Mouse (Mus musculus) macrophage (primary cell): ENCODE measurements around the gene Ccdc34. TPM values are rescaled to one million over a fixed set of nuclear protein-coding genes. Genes with fewer than 3 reads are reported as not detected.

Experiments used
- H3K27ac ChIP-seq: fragments of 350-480 bp; formaldehyde crosslinking; 2 replicates; pipeline ENCODE4 v1.9.0; 2021
- H3K36me3 ChIP-seq: fragments of 350-480 bp; formaldehyde crosslinking; 2 replicates; pipeline ENCODE4 v1.9.0; 2021; ENCODE audit errors: inconsistent target
- H3K4me3 ChIP-seq: fragments of 350-480 bp; formaldehyde crosslinking; 2 replicates; pipeline ENCODE4 v1.9.0; 2021; ENCODE audit errors: inconsistent target
- H3K79me2 ChIP-seq: fragments of 350-480 bp; formaldehyde crosslinking; 2 replicates; pipeline ENCODE4 v1.9.0; 2021; ENCODE audit errors: inconsistent target
- WGBS: methylation state at CpG from one replicate; pipeline ENCODE4 v1.1.7; 2026; ENCODE audit warnings: inconsistent platforms; ENCODE audit not compliant: missing documents; 5-methylcytosine and 5-hydroxymethylcytosine counted together
- polyA plus RNA-seq: library from polyadenylated mRNA; stranded (reverse); fragments of 250-400 nt; gene quantifications from 3 replicates; pipeline ENCODE4 v1.2.4, GENCODE M21; 2018; ENCODE audit warnings: inconsistent platforms

Ccdc34 gene
- polyA plus RNA-seq, 1 experiment from 2014 or later, result 9.4 TPM

DNA sequence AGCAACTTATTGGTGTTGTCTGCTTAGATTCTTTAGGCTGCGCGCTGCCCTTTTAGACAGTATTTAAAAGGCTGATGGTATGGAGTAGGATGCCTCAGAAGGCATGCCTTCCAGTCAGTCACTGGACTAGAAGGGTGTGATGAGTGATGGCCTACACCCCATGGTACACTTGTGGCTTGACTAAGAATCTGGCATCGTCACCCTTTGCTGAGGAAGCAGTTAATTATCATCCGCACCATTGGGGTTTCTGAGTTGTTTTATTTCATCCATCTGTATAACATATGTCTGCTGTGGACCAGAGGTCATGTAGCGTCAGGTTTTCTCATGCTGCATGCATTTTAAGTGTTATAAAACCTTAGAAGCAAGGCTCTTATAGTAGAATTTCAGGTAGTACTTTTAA is 29.7 kb upstream of the Ccdc34 start:
- H3K36me3 ChIP-seq, result no peaks in the 10 kb centered on the region
- 93% methylated on average over 5 of the region's 5 CpGs for WGBS
- H3K79me2 ChIP-seq, result no peaks in the 10 kb centered on the region
- no peak overlapping the region for H3K27ac ChIP-seq
- no peak overlapping the region for H3K4me3 ChIP-seq

DNA sequence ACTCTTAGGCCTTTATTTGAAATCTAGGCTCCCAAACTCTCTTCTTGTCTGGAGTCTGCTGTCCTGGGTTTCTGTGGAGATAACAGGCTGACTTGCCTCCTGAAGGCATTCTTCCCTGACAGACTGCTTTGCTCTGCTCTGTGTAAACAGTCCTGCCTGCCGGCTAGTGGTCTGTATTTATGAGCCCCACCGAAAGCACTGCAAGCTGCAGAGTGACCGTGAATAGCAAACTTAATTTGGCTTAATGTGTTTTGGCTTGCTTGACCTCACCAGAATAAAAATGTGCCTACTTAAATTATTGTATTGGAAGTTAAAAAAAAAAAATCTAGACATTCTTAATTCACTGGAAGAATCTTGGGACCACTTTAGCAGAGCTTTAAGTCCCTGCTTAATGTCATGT is 28.4 kb upstream of the Ccdc34 start:
- 97% methylated on average over 3 of the region's 3 CpGs for WGBS
- no peak overlapping the region for H3K4me3 ChIP-seq
- H3K27ac ChIP-seq, result no peak overlapping the region
- no peaks in the 10 kb centered on the region for H3K79me2 ChIP-seq
- H3K36me3 ChIP-seq, result no peaks in the 10 kb centered on the region

DNA sequence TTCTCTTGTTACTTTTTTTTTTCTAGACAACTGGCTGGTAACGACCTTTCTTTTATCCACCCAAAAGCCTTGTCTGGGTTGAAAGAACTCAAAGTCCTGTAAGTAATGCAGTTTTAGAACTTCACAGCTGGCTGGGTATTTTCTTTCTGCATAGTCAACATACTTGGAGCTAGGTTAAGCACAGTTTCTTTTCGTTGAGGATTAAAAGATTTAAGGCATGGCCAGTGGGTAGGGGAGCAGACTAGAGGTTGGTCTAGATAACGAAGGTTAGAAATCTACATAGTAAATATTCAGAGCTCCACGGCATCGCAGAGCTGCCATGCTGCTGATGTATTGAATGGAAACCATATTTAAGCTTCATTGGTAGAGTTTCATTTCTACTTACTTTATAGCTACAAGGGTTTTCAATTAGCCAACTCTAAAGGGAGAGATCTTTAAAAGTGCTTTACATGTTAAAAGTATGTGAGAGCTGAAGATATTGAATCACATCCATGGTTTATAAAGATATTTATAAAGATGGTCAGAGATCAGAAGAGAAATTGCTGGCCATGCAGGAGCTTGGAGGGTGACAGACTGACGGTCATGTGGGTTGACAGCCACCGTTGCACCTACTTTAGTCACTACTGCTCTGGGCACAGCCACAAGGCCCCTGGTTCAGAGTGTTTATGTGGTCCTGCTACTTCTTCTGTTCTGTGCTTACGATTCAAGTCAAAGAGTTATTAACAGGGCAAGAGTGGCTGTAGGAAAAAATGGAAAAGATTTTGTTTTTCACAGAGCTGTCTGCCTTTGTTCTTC is 27.7 kb upstream of the Ccdc34 start:
- 88% methylated on average over 8 of the region's 8 CpGs for WGBS
- Histone ChIP-seq H3K79me2 (no peaks in the 10 kb centered on the region), H3K4me3 (no peak overlapping the region), H3K36me3 (no peaks in the 10 kb centered on the region), H3K27ac (no peak overlapping the region)

DNA sequence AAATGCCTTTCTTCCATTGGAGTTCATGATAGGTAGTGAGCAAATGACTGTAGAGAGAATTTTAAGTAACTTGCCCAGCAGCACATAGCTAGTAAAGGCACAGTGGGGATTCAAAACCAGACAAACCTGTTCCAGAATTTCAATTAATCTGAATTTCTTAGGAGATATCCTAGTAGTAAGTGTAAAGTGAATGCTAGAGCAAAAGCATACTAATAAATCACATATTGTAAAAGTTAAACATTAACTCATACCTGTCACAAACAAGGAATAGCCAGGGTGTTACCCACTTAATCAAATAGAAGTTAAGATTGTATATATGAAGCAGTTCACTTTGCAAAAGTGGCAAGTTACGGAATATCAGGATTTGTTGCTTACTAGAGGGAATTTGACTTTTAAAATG is 25.9 kb upstream of the Ccdc34 start:
- Histone ChIP-seq H3K4me3 (no peak overlapping the region), H3K36me3 (no peaks in the 10 kb centered on the region)
- WGBS, result 100% methylated on average over 1 of the region's 1 CpGs

DNA sequence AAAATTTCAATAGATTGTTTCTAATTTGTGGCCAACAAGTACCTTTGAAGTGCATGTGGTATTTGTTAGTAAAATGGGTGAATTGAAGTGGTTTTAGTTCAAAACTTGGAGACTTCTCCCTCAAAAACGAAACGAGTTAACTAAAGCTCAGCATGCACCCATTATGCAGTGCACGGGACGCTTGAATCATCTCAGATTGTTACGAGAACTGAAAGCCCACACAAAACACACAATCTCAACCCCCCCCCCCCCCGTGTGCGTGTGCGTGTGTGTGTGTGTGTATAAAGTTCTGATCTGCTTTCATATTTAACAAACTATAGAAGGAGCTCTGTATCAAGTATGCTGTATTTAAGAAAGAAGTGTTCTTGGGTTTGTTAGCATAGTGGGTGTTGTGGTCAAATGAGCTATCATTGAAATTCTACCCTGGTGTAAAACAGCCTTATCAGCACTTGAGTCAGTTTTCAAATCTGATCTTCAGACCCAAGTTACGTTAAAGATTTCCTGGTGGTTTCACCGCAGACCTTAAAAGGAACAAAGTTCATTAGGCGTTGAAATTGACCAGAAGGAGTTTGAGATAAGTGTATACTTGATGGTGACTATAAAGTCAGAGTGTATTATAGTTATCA is 25.1 kb upstream of the Ccdc34 start:
- Histone ChIP-seq H3K27ac (no peak overlapping the region), H3K36me3 (no peaks in the 10 kb centered on the region), H3K79me2 (no peaks in the 10 kb centered on the region), H3K4me3 (no peak overlapping the region)
- 46% methylated on average over 11 of the region's 11 CpGs for WGBS

More for the DNA sequence above, 25.9 kb upstream of the Ccdc34 start:
- Histone ChIP-seq H3K27ac (no peak overlapping the region), H3K79me2 (no peaks in the 10 kb centered on the region)

DNA sequence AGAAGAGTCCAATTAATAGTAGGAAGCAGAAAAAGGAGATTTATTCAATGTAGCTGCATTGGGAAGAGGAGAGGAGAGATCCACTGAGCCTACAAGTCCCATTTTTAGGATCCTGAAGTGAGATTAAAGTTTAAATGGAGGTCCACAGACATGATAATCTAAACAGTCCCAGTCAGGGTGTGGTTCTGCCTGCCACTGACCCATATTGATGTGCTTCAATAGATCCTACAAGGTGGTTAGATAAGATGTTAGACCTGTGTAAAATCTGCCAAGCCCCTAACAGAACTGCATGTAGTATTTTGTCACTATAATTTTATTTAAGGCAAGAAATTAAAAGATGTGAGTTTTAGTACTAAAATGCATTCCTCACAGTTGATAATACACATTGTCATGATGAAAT is 24.2 kb upstream of the Ccdc34 start:
- H3K27ac ChIP-seq, result no peak overlapping the region
- H3K4me3 ChIP-seq, result no peak overlapping the region
- no peaks in the 10 kb centered on the region for H3K79me2 ChIP-seq
- no peaks in the 10 kb centered on the region for H3K36me3 ChIP-seq

DNA sequence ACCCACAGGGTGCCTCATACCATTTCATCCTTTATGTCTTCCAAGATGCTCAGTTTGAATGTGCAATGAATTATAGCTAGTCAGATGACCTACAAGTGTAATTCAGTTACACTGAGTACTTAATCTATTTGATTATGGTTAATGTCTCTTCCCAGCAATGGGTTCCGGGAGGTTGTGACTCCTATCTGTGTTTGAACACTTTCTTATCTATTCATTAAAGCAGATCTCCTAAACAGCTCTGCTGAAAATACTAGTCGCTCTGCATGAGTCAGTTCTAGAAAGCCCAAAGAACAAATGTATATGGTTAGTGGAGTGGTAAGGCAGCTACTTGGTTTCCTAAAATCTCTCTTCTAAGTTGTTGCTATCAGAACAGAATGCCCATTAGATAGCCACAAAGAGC is 22.6 kb upstream of the Ccdc34 start:
- Histone ChIP-seq H3K27ac (no peak overlapping the region), H3K4me3 (no peak overlapping the region), H3K36me3 (no peaks in the 10 kb centered on the region), H3K79me2 (no peaks in the 10 kb centered on the region)
- WGBS, result 70% methylated on average over 2 of the region's 2 CpGs

DNA sequence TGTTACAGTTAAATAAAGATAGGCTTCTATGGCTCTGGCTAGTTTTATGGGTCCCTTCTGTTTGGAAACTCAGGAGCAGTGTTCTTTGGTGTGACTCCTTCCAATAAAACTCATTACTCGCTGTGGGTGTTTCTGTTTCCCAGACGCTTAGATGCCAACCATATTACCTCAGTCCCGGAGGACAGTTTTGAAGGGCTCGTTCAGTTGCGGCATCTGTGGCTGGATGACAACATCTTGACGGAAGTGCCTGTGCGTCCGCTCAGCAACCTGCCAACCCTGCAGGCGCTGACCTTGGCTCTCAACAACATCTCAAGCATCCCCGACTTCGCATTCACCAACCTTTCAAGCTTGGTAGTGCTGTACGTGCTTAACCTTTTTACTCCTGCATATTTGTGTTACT is 21.2 kb upstream of the Ccdc34 start:
- Histone ChIP-seq H3K27ac (no peak overlapping the region), H3K4me3 (no peak overlapping the region), H3K36me3 (no peaks in the 10 kb centered on the region), H3K79me2 (no peaks in the 10 kb centered on the region)
- WGBS, result 70% methylated on average over 12 of the region's 12 CpGs

DNA sequence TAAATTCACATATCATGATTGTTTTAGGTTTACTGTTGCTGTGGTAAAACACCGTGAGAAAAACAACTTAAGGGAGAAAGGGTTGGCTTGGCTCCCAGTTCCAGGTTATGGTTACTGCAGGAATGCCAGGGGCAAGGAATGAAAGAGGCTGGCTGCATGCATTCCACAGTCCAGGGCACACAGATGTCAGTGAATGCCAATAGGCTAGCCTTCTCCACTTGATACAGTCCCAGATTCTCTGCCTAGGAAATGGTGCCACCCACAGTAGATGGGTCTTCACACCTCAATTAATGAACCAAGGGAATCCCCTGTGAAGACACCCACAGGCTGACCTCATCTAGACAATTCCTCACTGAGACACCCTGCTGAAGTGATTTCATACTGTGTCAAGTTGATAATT is 12.9 kb upstream of the Ccdc34 start:
- Histone ChIP-seq H3K27ac (no peak overlapping the region), H3K36me3 (no peaks in the 10 kb centered on the region), H3K79me2 (no peaks in the 10 kb centered on the region), H3K4me3 (no peak overlapping the region)
- 100% methylated on average over 1 of the region's 1 CpGs for WGBS

DNA sequence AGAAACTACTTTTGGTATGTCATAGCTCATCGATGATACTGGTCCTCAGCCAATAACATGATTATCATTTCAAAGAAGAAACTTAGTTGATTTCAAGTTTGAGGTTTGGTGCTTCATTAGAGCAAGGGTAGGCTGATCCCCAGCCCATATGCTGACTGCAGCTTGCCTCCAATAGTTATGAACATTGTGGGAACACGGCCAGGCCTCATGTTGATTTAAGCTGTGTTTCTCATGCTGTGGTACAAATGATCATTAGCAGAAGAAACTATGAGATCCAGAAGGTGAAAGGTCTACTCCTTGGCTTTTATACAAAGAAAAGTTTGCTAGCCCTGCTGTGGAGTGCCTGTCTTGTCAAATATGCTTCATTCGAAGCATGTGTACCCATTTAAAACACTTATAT is 12.5 kb upstream of the Ccdc34 start:
- no peaks in the 10 kb centered on the region for H3K79me2 ChIP-seq
- H3K36me3 ChIP-seq, result no peaks in the 10 kb centered on the region
- H3K4me3 ChIP-seq, result no peak overlapping the region
- 94% methylated on average over 3 of the region's 3 CpGs for WGBS
- H3K27ac ChIP-seq, result no peak overlapping the region

DNA sequence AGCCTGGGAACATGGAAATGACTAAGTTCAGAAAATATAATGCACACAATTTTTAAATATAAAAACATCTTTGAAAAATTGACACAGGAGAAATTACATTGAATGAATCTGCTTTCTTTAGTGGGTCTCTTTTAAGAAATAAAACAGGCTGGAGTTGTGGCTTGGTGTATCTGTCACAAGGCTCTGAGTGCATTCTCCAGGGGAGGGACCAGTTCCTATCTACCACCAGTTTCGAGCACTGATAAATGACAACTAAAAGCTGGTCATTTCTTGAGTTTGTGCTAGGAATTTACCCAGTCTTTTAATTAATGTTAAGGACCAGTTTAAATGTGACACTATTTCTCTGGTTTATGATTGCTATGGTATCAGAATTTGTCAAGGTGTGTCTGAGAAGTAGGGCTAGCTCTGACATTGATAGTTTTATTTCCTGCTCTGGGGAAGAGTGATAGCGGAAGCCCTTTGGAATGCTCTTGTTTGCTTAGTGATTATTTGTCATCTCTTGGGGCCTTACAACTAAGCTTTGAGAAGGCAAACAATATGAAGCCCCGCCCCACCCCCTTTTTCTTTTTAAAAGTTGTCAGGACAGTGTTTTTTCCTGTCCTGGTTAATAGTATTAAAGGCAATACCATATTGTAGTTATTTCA is 11.9 kb upstream of the Ccdc34 start:
- no peaks in the 10 kb centered on the region for H3K36me3 ChIP-seq
- no peak overlapping the region for H3K4me3 ChIP-seq
- H3K27ac ChIP-seq, result no peak overlapping the region
- no peaks in the 10 kb centered on the region for H3K79me2 ChIP-seq
- 100% methylated on average over 3 of the region's 3 CpGs for WGBS

DNA sequence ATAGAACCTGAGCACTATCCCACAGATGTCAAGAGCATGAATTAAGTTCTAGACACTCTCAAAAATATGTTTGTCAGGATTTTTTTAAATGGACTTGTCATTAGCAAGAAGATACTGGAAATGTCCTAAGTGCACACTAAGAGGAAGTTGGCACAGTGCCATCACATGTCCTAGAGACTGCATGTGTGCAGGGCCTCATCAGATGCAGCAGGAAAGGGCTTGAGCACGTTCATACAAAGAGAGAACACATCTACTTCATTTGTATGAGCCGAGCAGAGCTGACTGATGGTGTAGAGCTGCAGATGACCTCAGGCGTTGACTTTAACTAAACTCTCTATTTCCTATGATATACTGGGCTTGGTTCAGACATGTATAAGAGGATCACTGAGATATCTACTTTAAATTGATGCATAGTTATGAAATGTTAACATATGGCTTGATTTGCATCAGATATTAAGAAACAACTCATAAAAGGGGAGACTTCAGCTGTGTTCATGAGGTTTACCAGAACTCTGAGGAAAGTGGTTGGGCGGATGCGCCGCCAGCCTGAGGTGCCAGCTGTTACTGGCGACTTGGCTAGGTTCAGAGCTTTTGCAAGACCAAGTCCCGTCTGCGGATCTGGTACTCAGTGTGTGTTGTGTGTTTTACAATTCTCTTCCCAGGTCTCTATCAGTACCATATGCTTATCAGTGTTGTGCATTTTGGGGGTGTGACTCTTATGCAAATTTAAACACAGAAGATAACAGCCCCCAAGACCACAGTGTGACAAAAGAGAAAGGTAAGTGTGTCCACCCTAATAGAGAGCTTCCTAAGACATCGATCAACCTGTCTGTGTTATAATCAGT is 10.0 kb upstream of the Ccdc34 start:
- no peak overlapping the region for H3K27ac ChIP-seq
- WGBS, result 85% methylated on average over 10 of the region's 10 CpGs
- no peak overlapping the region for H3K4me3 ChIP-seq
- H3K36me3 ChIP-seq, result no peaks in the 10 kb centered on the region
- no peaks in the 10 kb centered on the region for H3K79me2 ChIP-seq

DNA sequence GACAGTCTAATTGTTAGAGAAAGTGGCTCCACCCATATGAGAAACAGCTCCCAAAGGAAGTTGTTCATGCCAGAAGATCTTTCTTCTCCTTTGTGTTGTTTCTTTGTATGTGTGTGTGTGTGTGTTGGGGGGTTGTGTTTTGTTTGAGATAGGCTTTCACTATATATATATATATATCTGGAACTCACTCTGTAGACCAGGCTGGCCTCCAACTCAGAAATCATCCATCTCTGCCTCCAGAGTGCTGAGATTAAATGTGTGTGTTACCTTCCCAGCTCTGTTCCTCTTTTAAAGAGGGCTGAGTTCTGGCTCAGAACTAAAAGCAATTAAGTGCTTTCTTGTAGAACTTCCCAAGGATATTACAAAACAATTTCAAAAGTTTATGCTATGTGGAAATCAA is 8.2 kb upstream of the Ccdc34 start:
- Histone ChIP-seq H3K4me3 (no peak overlapping the region), H3K79me2 (no peaks in the 10 kb centered on the region), H3K27ac (no peak overlapping the region), H3K36me3 (no peaks in the 10 kb centered on the region)

DNA sequence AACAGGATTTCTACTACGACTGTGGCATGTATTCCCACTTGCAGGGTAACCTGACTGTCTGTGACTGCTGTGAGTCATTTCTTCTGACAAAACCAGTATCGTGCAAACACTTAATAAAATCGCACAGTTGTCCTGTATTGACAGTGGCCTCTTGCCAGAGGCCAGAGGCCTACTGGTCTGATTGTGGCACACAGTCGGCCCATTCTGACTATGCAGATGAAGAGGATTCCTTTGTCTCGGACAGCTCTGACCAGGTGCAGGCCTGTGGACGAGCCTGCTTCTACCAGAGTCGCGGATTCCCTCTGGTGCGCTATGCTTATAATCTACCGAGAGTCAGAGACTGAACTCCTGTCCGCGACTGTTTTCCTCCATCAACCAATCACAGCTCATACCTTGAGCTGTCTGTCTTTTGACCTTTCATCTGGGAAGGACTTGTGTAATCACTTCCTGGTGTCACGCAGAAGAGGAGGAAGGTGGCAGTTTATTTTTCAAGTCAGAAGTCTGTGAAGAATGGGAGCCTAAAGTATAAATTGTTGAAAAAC is 5.4 kb upstream of the Ccdc34 start:
- H3K79me2 ChIP-seq, result no peaks in the 10 kb centered on the region
- no peak overlapping the region for H3K27ac ChIP-seq
- H3K36me3 ChIP-seq, result no peaks in the 10 kb centered on the region
- 92% methylated on average over 13 of the region's 13 CpGs for WGBS
- no peak overlapping the region for H3K4me3 ChIP-seq
